Mouse (Mus musculus) forebrain, embryonic 11.5 days (tissue): ENCODE data around the gene Zfp410. TPM values are rescaled to one million over a fixed set of nuclear protein-coding genes. Genes with fewer than 3 reads are reported as not detected.
A peak's percentile ranks its signal among the peaks of the same experiment; 100 is the strongest.

Source experiments
- ATAC-seq: fragments of 200-750 bp; cut with Nextera tagmentation; replicated peaks from 2 replicates; pipeline ENCODE4 v1.8.0; 2017; ENCODE audit warnings: moderate TSS enrichment; ENCODE audit not compliant: low FRiP score
- DNase-seq: peaks from one replicate; pipeline ENCODE4 v3.0.0-alpha.2; 2017; ENCODE audit warnings: low spot score
- H3K27ac ChIP-seq: fragments of 300-500 bp; sonication (generic); 2 replicates; pipeline ENCODE4 v1.5.1; 2014; ENCODE audit warnings: low read depth, low read length
- H3K27me3 ChIP-seq: fragments of 300-500 bp; sonication (generic); 2 replicates; pipeline ENCODE4 v1.6.1; 2014; ENCODE audit warnings: mild to moderate bottlenecking, low read length, mixed read lengths; ENCODE audit not compliant: control insufficient read depth, insufficient read depth
- H3K36me3 ChIP-seq: fragments of 300-500 bp; sonication (generic); 2 replicates; pipeline ENCODE4 v1.6.1; 2014; ENCODE audit warnings: mild to moderate bottlenecking, low read length, moderate library complexity, mixed read lengths; ENCODE audit not compliant: control insufficient read depth, insufficient read depth
- H3K4me1 ChIP-seq: fragments of 300-500 bp; sonication (generic); replicated peaks from 2 replicates; pipeline ENCODE4 v1.6.1; 2014; ENCODE audit warnings: low read length, mixed read lengths; ENCODE audit not compliant: control insufficient read depth, insufficient read depth
- H3K4me2 ChIP-seq: fragments of 300-500 bp; sonication (generic); 2 replicates; pipeline ENCODE4 v1.6.1; 2014; ENCODE audit warnings: low read depth, mild to moderate bottlenecking, low read length, moderate library complexity, mixed read lengths; ENCODE audit not compliant: severe bottlenecking
- H3K4me3 ChIP-seq: fragments of 300-500 bp; sonication (generic); 2 replicates; pipeline ENCODE4 v1.5.1; 2014; ENCODE audit warnings: low read depth, low read length
- H3K9ac ChIP-seq: fragments of 300-500 bp; sonication (generic); 2 replicates; pipeline ENCODE4 v1.6.1; 2014; ENCODE audit warnings: low read length
- H3K9me3 ChIP-seq: fragments of 300-500 bp; sonication (generic); 2 replicates; pipeline ENCODE4 v1.6.1; 2016; ENCODE audit warnings: low read length, mixed read lengths; ENCODE audit not compliant: control insufficient read depth
- WGBS: fragments of 180-500 bp; shearing (Covaris S2); extraction: QIAGEN DNeasy Blood & Tissue Kit; methylation state at CpG from one replicate; pipeline ENCODE4 v1.1.7; 2014; 5-methylcytosine and 5-hydroxymethylcytosine counted together
- polyA plus RNA-seq: library from polyadenylated mRNA; unstranded; fragments of >200 nt; fragmentation: Nextera tagmentation; extraction: Ambion mirVana; gene quantifications from 2 replicates; pipeline ENCODE4 v1.2.1, GENCODE M21; 2014

Gene Zfp410
- polyA plus RNA-seq, 1 experiment from 2014 or later, result 129 TPM

- no peak overlapping the region for H3K27ac ChIP-seq
- DNase-seq, result no peak
- 95% methylated on average over 6 of the region's 6 CpGs for WGBS
- H3K4me2 ChIP-seq, result no peak overlapping the region
- no peak overlapping the region for H3K4me3 ChIP-seq
- H3K9ac ChIP-seq, result no peak overlapping the region
- no peaks in the 10 kb centered on the region for H3K27me3 ChIP-seq
- H3K36me3 ChIP-seq, result no peaks in the 10 kb centered on the region; the same call in 1 of the 2 replicates
- ATAC-seq, result no peak
- peaks cover 6% of the 10 kb centered on the region; the same call in 1 of the 2 replicates for H3K4me1 ChIP-seq
- H3K9me3 ChIP-seq, result no peaks in the 10 kb centered on the region
Observed at GRCm38 (mm10) chr12:84365137-84365536, 48.5 kb downstream of the Zfp410 start.

- H3K4me1 ChIP-seq, result peaks cover 6% of the 10 kb centered on the region; the same call in 1 of the 2 replicates
- no peaks in the 10 kb centered on the region for H3K9me3 ChIP-seq
- H3K27ac ChIP-seq, result no peak overlapping the region
- no peaks in the 10 kb centered on the region for H3K27me3 ChIP-seq
- no peak for ATAC-seq
- no peak overlapping the region for H3K4me2 ChIP-seq
- WGBS, result 71% methylated on average over 9 of the region's 9 CpGs
- no peak for DNase-seq
- no peak overlapping the region for H3K9ac ChIP-seq
- no peak overlapping the region for H3K4me3 ChIP-seq
- H3K36me3 ChIP-seq, result peaks cover 7% of the 10 kb centered on the region; the same call in 1 of the 2 replicates
Observed at GRCm38 (mm10) chr12:84366971-84367370, 50.3 kb downstream of the Zfp410 start.

GRCm38 (mm10) chr12:84371647-84372046 is 55.0 kb downstream of the Zfp410 start:
- Histone ChIP-seq H3K4me2 (no peak overlapping the region), H3K36me3 (peaks cover 10% of the 10 kb centered on the region; the same call in 1 of the 2 replicates), H3K4me3 (no peak overlapping the region), H3K27me3 (no peaks in the 10 kb centered on the region), H3K27ac (no peak overlapping the region), H3K9me3 (no peaks in the 10 kb centered on the region), H3K4me1 (no peaks in the 10 kb centered on the region), H3K9ac (no peak overlapping the region)
- WGBS, result 87% methylated on average over 5 of the region's 5 CpGs
- DNase-seq (no peak), ATAC-seq (no peak)

GRCm38 (mm10) chr12:84373831-84374481 is 57.3 kb downstream of the Zfp410 start:
- DNase-seq (no peak), ATAC-seq (no peak)
- Histone ChIP-seq H3K27me3 (no peaks in the 10 kb centered on the region), H3K4me2 (no peak overlapping the region), H3K4me3 (no peak overlapping the region), H3K4me1 (no peaks in the 10 kb centered on the region), H3K36me3 (peaks cover 10% of the 10 kb centered on the region; the same call in 1 of the 2 replicates), H3K9me3 (no peaks in the 10 kb centered on the region), H3K9ac (no peak overlapping the region), H3K27ac (no peak overlapping the region)
- 94% methylated on average over 6 of the region's 6 CpGs for WGBS

GRCm38 (mm10) chr12:84382369-84382768 is 65.7 kb downstream of the Zfp410 start:
- Histone ChIP-seq H3K9ac (no peak overlapping the region), H3K9me3 (no peaks in the 10 kb centered on the region), H3K27ac (no peak overlapping the region), H3K27me3 (no peaks in the 10 kb centered on the region), H3K4me1 (no peaks in the 10 kb centered on the region), H3K4me3 (no peak overlapping the region), H3K36me3 (no peaks in the 10 kb centered on the region), H3K4me2 (no peak overlapping the region)
- 82% methylated on average over 4 of the region's 4 CpGs for WGBS
- DNase-seq (no peak), ATAC-seq (no peak)

- no peak overlapping the region for H3K27ac ChIP-seq
- H3K36me3 ChIP-seq, result no peaks in the 10 kb centered on the region
- WGBS, result 93% methylated on average over 5 of the region's 5 CpGs
- H3K9ac ChIP-seq, result no peak overlapping the region
- H3K27me3 ChIP-seq, result no peaks in the 10 kb centered on the region
- H3K9me3 ChIP-seq, result no peaks in the 10 kb centered on the region
- H3K4me3 ChIP-seq, result no peak overlapping the region
- H3K4me1 ChIP-seq, result no peaks in the 10 kb centered on the region
- ATAC-seq, result no peak
- H3K4me2 ChIP-seq, result no peak overlapping the region
- DNase-seq, result peak; percentile 38
Observed at GRCm38 (mm10) chr12:84384644-84385081, 68.0 kb downstream of the Zfp410 start.

- H3K4me1 ChIP-seq, result no peaks in the 10 kb centered on the region
- ATAC-seq, result no peak
- H3K4me3 ChIP-seq, result no peak overlapping the region
- no peak overlapping the region for H3K27ac ChIP-seq
- H3K9ac ChIP-seq, result no peak overlapping the region
- no peaks in the 10 kb centered on the region for H3K36me3 ChIP-seq
- H3K4me2 ChIP-seq, result no peak overlapping the region
- WGBS, result 95% methylated on average over 4 of the region's 4 CpGs
- no peak for DNase-seq
- no peaks in the 10 kb centered on the region for H3K27me3 ChIP-seq
- no peaks in the 10 kb centered on the region for H3K9me3 ChIP-seq
Observed at GRCm38 (mm10) chr12:84385408-84385807, 68.8 kb downstream of the Zfp410 start.

- no peak overlapping the region for H3K27ac ChIP-seq
- no peak overlapping the region for H3K4me3 ChIP-seq
- H3K4me1 ChIP-seq, result no peaks in the 10 kb centered on the region
- ATAC-seq (no peak), DNase-seq (peak; percentile 21)
- no peaks in the 10 kb centered on the region for H3K9me3 ChIP-seq
- 87% methylated on average over 8 of the region's 8 CpGs for WGBS
- H3K27me3 ChIP-seq, result no peaks in the 10 kb centered on the region
- H3K4me2 ChIP-seq, result no peak overlapping the region
- no peaks in the 10 kb centered on the region for H3K36me3 ChIP-seq
- no peak overlapping the region for H3K9ac ChIP-seq
Observed at GRCm38 (mm10) chr12:84388097-84388496, 71.4 kb downstream of the Zfp410 start.

GRCm38 (mm10) chr12:84388774-84389400 is 72.2 kb downstream of the Zfp410 start:
- no peak overlapping the region for H3K4me3 ChIP-seq
- no peaks in the 10 kb centered on the region for H3K9me3 ChIP-seq
- no peak overlapping the region for H3K9ac ChIP-seq
- DNase-seq, result no peak
- ATAC-seq, result no peak
- H3K4me2 ChIP-seq, result no peak overlapping the region
- H3K4me1 ChIP-seq, result no peaks in the 10 kb centered on the region
- no peaks in the 10 kb centered on the region for H3K36me3 ChIP-seq
- WGBS, result 77% methylated on average over 14 of the region's 14 CpGs
- no peaks in the 10 kb centered on the region for H3K27me3 ChIP-seq
- H3K27ac ChIP-seq, result no peak overlapping the region
